Mouse (Mus musculus) embryonic facial prominence, embryonic 10.5 days (tissue): Measurements from ENCODE around the gene Zic5. TPM values are rescaled to one million over a fixed set of nuclear protein-coding genes. Genes with fewer than 3 reads are reported as not detected.

ENCODE experiments used
- DNase-seq: peaks from one replicate; pipeline ENCODE4 v3.0.0-alpha.2; 2017; ENCODE audit warnings: low spot score
- H3K27ac ChIP-seq: fragments of 300-500 bp; sonication (generic); replicated peaks from 2 replicates; pipeline ENCODE4 v1.5.1; 2016; ENCODE audit warnings: mild to moderate bottlenecking
- H3K27me3 ChIP-seq: fragments of 300-500 bp; sonication (generic); replicated peaks from 2 replicates; pipeline ENCODE4 v1.6.1; 2016; ENCODE audit warnings: low read depth, mild to moderate bottlenecking; ENCODE audit not compliant: poor library complexity, severe bottlenecking
- H3K36me3 ChIP-seq: fragments of 300-500 bp; sonication (generic); replicated peaks from 2 replicates; pipeline ENCODE4 v1.6.1; 2016; ENCODE audit warnings: mild to moderate bottlenecking, moderate library complexity
- H3K4me1 ChIP-seq: fragments of 300-500 bp; sonication (generic); 2 replicates; pipeline ENCODE4 v1.6.1; 2016
- H3K4me3 ChIP-seq: fragments of 300-500 bp; sonication (generic); 2 replicates; pipeline ENCODE4 v1.5.1; 2016; ENCODE audit warnings: mild to moderate bottlenecking, moderate library complexity
- H3K9me3 ChIP-seq: fragments of 300-500 bp; sonication (generic); 2 replicates; pipeline ENCODE4 v1.6.1; 2016; ENCODE audit warnings: mild to moderate bottlenecking
- WGBS: fragments of 180-500 bp; shearing (Covaris S2); methylation state at CpG from one replicate; pipeline ENCODE4 v1.1.7; 2016; 5-methylcytosine and 5-hydroxymethylcytosine counted together
- polyA plus RNA-seq: library from polyadenylated mRNA; unstranded; fragments of >200 nt; fragmentation: Nextera tagmentation; extraction: Ambion mirVana; gene quantifications from 2 replicates; pipeline ENCODE4 v1.2.1, GENCODE M21; 2016

The Zic5 gene
- polyA plus RNA-seq, 1 experiment from 2014 or later, result 6.2 TPM

DNA sequence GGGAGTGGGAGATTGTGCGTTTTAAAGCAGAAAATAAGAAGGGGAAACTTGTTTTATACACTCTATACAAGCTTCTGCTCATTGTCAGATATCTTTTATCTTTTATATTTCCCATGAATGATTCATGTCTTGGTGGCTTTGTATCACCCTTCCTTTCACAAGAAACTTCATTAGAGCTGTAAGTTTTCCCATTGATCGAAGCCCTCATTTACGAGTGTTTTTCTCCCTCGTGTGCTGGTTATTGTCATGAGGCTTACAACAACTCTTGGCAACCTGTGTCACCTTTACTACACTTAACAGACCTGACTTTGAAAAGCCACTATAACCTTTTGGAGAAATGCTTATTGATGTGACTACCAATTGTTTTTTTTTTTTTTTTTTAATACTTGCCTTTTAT, 9.9 kb downstream of the Zic5 start:
- Histone ChIP-seq H3K27ac (no peak overlapping the region), H3K9me3 (no peaks in the 10 kb centered on the region), H3K36me3 (no peaks in the 10 kb centered on the region), H3K4me1 (peaks cover 35% of the 10 kb centered on the region), H3K4me3 (no peak overlapping the region), H3K27me3 (peaks cover 80% of the 10 kb centered on the region)
- no peak for DNase-seq
- 63% methylated on average over 4 of the region's 4 CpGs for WGBS

DNA sequence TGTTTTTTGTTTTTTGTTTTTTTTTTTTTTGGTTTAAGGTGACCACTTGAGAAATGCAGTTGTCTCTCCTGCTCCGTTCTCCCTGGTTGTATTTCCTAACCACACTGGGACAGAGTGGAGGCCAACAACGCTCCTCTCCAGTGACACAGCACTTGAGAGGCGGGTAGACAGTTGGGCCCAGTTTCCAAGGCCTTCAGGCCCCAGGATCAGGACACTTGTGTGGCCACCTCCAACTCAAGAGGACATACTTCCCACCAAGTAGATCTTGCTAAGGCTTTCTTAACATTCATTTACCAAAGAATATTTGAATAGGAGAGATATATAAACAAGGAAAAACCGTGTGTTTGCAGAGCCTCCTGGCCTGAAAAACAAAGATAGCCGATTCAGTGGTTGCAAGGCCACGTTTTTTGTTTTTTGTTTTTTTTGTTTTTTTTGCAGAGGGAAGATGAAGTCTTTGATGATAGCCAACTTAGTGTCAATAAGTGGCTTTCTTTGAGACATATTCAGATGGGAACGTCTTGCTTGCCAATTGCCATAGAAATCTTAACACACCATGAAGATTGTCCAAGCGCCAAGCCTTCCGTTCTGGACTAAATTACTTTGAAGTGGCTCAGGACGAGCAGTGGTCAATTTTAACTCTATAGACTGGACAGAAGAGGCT, 10.4 kb downstream of the Zic5 start:
- H3K9me3 ChIP-seq, result no peaks in the 10 kb centered on the region
- no peak for DNase-seq
- H3K36me3 ChIP-seq, result no peaks in the 10 kb centered on the region
- H3K4me1 ChIP-seq, result peaks cover 41% of the 10 kb centered on the region
- H3K27me3 ChIP-seq, result peaks cover 80% of the 10 kb centered on the region
- no peak overlapping the region for H3K27ac ChIP-seq
- H3K4me3 ChIP-seq, result no peak overlapping the region
- WGBS, result 48% methylated on average over 10 of the region's 10 CpGs

DNA sequence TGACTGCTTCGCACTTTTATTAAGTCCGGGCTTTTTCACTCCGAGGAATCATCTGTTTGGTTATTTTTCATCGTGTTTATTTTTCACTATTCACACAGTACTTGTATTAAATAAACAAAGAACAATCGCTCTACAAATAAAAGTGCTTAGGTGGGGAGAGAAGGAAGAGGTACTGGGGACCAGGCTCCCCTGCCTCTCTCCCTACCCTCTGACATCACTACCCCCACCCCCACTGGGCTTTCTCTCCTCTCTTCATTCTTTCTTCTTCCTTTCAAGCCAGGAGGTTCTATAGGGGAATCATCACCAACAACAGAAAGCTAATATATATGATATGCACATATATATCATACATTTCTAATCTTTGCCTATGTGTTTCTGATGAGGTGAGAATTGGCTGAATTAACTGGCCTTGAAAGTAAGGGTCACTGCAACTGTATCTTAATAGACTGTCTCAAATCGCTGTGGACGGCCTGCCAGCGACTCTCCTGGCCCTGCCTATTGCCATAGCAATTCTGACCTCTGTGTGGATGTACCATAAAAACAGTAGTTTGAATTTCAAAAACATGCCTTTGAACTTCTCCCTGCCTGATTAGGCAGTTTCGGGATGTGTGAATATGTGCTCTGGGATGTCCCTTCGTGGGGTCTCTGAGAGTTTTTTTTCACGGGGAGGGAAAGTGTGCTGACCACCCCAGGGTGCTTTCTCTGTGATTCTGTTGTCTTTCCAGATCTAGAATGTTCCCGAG, 11.3 kb downstream of the Zic5 start:
- no peaks in the 10 kb centered on the region for H3K36me3 ChIP-seq
- peak overlapping the region; percentile 73 for H3K27ac ChIP-seq
- peaks cover 80% of the 10 kb centered on the region for H3K27me3 ChIP-seq
- H3K4me3 ChIP-seq, result peak overlapping the region; percentile 40; the same call in 1 of the 2 replicates
- DNase-seq, result peak; percentile 25
- H3K4me1 ChIP-seq, result peaks cover 45% of the 10 kb centered on the region
- H3K9me3 ChIP-seq, result no peaks in the 10 kb centered on the region
- WGBS, result 15% methylated on average over 12 of the region's 12 CpGs

DNA sequence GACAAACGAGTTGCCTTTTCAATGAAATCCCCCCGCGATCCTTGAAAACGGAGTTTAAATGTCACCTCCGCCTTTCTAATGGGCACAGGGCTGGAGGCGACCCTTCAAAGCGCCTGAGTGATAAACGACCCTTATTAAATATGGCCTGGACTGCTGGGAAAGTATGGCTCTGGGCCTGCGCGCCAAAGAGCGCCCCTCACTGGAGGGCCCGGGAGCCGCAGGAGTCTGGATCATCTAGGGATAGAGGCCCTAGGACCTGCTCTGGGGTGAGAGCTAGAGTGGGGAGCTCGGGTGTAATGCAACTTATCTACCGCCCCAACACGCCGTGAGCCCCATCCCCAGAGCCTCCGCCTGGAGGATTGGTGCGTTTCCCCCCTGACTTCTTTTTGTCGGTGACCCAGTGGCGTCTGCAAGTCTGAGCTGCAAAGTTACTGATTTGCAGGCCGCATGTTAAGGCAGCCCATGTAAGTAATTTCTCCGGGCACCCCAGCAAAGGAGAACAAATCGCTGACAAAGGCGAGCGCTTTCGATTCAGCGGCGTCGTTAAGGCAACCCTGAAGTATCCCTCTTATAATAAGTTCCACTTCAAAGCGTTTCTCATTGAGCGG, 12.0 kb downstream of the Zic5 start:
- H3K36me3 ChIP-seq, result no peaks in the 10 kb centered on the region
- peak; percentile 79 for DNase-seq
- H3K4me1 ChIP-seq, result peaks cover 45% of the 10 kb centered on the region
- peak overlapping the region; percentile 73 for H3K27ac ChIP-seq
- H3K9me3 ChIP-seq, result no peaks in the 10 kb centered on the region
- 3% methylated on average over 32 of the region's 32 CpGs for WGBS
- H3K4me3 ChIP-seq, result peak overlapping the region; percentile 40
- H3K27me3 ChIP-seq, result peaks cover 82% of the 10 kb centered on the region

DNA sequence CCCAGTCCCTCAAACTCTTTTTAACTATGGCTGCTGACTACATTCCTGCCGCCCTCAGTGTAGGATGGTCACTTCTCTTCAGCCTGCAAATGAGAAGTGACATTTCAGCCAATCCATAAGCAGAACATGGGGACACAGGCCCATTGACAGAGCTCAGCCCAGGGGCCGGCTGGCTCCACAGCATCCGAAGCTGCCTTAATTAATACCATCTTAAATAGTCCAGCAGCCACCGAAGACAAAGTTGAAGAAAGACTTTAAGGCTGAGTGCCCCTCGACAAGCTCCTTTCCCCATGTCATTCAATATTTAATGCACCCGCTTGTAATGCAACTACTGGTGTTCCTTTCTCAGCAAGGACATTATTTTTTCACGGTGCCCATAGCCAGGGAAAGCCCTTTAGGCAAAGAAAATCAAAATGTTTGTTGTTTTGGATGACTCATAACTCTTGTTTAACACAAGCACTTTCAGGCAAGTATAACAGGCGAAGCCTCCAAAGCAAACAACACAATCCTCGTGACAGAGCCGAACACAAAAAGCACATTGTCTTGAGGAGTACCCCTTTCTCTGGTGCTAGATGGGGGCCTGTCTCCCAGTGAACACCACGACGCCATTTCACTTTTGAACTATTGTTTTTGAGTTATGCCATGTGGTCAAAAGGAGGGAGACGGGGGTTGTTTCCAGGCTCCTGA, 12.6 kb downstream of the Zic5 start:
- peaks cover 88% of the 10 kb centered on the region for H3K27me3 ChIP-seq
- H3K4me1 ChIP-seq, result peaks cover 45% of the 10 kb centered on the region
- H3K27ac ChIP-seq, result peak overlapping the region; percentile 73
- WGBS, result 9% methylated on average over 13 of the region's 13 CpGs
- peak; percentile 64 for DNase-seq
- no peaks in the 10 kb centered on the region for H3K9me3 ChIP-seq
- peak overlapping the region; percentile 40 for H3K4me3 ChIP-seq
- H3K36me3 ChIP-seq, result no peaks in the 10 kb centered on the region

DNA sequence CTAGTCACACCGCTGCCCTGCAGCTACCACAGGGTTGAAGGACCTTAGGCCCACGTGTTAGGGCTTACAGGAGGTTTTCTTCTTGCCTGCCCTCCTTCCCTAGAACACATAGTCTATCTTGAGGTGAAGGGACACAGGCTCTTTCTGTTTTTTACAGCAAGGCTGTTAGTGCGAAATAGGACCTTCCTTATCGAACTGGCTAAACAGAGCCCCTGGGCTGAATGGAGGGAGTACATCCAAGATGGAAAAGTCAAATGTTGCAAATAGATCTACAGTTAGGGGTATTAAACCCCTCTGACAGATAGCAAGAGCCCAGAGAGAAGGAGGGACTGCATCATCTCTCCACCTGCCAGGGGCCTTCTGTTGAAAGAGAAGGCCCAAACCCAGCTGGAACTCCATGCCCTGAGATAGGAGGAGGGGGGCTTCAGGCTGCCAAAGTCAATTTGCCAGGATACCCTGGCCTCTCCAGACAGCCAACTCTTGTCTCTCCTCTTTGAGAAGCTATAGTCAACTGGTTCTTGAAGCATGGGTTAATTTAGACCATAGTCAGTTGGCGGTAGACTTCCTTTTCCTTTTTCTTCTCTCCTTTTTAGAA, 13.8 kb downstream of the Zic5 start:
- Histone ChIP-seq H3K9me3 (no peaks in the 10 kb centered on the region), H3K27me3 (peaks cover 100% of the 10 kb centered on the region), H3K4me1 (peaks cover 45% of the 10 kb centered on the region), H3K4me3 (no peak overlapping the region; the same call in 1 of the 2 replicates), H3K36me3 (no peaks in the 10 kb centered on the region), H3K27ac (no peak overlapping the region; the same call in 1 of the 2 replicates)
- 53% methylated on average over 5 of the region's 5 CpGs for WGBS
- no peak for DNase-seq

DNA sequence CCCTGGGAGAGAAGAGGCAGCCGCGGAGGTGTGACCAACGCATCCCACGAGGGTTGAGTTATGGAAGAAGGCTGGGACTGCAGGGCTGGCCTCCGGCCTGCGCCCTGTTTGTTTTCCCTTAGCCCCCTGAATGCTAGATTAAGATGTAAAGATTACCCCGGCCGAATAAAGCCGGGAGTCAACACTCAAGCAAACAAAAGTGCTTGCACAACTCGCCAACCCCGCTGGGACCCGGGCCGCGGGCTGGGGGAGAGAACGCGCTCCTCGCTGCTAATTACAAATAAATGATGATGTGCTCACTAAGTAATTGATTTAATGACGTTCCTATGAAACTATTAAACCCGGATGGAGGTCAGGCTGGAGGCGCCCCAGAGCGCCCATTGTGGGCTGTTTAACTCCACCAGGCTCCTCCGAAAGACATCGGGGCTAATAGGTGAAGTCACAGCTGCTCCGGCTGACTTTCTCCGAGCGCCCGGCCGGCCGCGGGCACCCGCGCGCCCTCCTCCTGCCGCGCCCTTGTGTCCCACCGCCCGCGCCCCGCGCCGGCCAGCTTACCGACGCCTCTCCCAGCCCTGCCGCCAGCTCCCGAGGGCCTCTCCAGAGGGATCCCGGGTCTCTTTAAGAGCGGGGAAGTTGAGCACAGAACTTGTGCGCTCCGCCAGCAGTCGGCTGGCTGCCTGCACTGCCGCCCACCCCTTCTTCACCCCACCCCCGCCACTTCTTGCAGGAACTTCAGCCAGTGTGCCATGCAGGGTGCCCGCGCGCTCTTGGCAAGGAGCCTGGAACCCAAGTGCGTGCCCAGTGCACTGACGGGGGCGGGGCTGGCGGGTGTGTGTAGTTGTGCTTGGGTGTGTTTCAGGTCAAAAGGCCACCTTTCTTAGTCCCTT, 14.7 kb downstream of the Zic5 start, which contains the start of gene Gm5089:
Gm5089 (minus strand) TSS at position 620 of the 887 bp plus-strand sequence.
- no peaks in the 10 kb centered on the region for H3K9me3 ChIP-seq
- peak within 1 kb of the TSS; percentile 61 for H3K4me3 ChIP-seq
- H3K27ac ChIP-seq, result peak within 1 kb of the TSS; percentile 82
- peak; percentile 72 for DNase-seq
- under 1% methylated on average over 59 of the region's 59 CpGs for WGBS
- H3K27me3 ChIP-seq, result peaks cover 100% of the 10 kb centered on the region
- no peaks in the 10 kb centered on the region for H3K36me3 ChIP-seq
- peaks cover 45% of the 10 kb centered on the region for H3K4me1 ChIP-seq

DNA sequence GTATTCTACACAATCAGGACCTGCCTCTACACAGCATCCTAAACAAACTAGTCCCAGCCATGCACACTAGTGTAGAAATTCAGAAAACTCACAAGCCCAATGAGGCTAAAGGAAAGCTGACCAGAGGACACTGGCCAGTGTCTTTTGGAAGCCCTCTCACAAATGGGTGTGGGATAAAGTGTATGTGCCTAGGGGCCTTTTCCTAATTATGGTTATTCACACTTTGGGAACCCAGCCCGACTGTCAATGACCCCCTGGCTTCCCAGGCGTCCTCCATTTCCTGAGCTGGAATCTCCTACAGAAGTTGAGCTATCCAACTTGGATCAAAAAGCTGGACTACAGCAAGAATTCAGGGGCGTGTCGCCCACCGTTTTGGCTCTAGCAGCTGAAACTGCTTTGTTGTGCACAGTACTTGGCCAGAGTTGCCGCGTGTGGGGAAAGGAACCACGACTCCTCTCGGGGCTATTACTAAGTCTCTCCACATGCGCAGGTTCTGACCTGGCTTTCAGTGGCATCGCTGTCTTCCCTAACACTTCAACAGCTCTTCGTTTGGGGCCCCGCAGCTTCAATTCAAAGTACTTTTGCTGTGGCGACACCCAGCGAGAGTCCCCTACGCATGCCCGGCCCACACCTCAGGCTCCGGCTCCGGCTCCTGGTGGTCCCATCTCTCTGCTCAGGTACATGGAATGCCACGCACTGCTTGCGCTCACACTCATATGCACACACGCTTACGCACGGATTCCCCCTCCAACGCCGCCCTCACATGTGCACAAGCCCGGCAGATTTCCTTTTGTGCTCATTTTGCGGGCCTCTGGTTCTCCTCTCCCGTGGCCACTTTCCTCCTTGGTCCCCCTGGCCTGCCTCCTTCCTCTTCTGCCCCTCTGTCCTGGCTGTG, 15.6 kb downstream of the Zic5 start:
- Histone ChIP-seq H3K4me1 (peaks cover 45% of the 10 kb centered on the region), H3K27ac (peak overlapping the region; percentile 82), H3K4me3 (peak overlapping the region; percentile 61), H3K9me3 (no peaks in the 10 kb centered on the region), H3K36me3 (no peaks in the 10 kb centered on the region), H3K27me3 (peaks cover 98% of the 10 kb centered on the region)
- 3% methylated on average over 29 of the region's 29 CpGs for WGBS
- DNase-seq, result peak; percentile 65

DNA sequence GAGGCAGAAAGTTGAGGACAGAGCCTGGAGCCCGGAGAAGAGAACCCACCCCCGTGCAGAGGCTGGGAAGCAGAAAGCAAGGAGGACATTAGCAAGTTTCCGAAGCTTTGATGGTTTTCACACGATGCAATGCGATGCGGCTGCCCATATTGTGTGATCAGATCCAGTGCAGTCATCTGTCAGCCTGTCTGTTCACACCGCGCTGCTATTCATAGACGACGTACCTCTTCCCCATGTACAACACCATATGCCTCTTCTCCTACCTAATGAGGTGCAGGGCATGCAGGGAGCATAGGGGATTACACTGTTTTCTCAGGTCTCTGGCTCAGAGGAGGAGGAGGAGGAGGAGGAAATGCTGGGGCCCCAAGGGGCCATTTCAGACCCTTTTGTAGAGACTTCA, 28.6 kb downstream of the Zic5 start:
- 83% methylated on average over 10 of the region's 10 CpGs for WGBS
- Histone ChIP-seq H3K27me3 (peaks cover 3% of the 10 kb centered on the region; the same call in 1 of the 2 replicates), H3K27ac (no peak overlapping the region), H3K36me3 (no peaks in the 10 kb centered on the region), H3K4me1 (peaks cover 5% of the 10 kb centered on the region), H3K4me3 (no peak overlapping the region), H3K9me3 (no peaks in the 10 kb centered on the region)
- DNase-seq, result no peak

DNA sequence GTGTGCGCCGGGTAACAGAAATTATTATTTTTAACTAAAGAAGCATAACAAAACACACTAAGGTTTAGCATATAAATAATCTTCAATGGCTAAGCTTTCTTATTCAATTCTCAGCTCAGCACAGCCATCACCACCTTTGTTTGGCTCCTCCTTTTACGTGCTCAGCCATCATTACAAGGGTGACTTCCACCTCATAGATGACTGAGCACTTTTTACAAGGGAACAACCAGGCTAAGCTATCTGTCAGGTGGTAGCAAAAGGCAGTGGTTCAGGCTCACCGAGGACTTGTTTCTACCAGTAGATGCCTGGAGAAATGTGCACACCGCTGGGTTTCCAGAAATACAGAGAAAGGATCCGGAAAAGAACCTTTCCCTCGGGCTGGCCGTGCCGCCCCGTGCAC, 31.4 kb downstream of the Zic5 start:
- H3K4me1 ChIP-seq, result peaks cover 3% of the 10 kb centered on the region; the same call in 1 of the 2 replicates
- H3K4me3 ChIP-seq, result no peak overlapping the region
- H3K27me3 ChIP-seq, result 0 out of 2 replicates have a peak, but pooled peaks cover 3% of the 10 kb centered on the region
- no peak for DNase-seq
- H3K36me3 ChIP-seq, result no peaks in the 10 kb centered on the region
- H3K27ac ChIP-seq, result no peak overlapping the region
- H3K9me3 ChIP-seq, result no peaks in the 10 kb centered on the region
- 89% methylated on average over 10 of the region's 10 CpGs for WGBS
